Mouse (Mus musculus) heart, adult 2 months (tissue): Measurements from ENCODE around the gene Sfrp4. TPM values are rescaled to one million over a fixed set of nuclear protein-coding genes. Genes with fewer than 3 reads are reported as not detected.
"Not testable (repeated sequence)": the region's sequence is repeated elsewhere in the genome, so short reads cannot be mapped to it uniquely, and the experiment has no call there.

ENCODE experiments used
- DNase-seq, 2 experiments: peaks; one replicate each; pipeline ENCODE4 v3.0.0; 2021
- H3K27ac ChIP-seq: fragments of 200-600 bp; 2 replicates; pipeline ENCODE4 v1.8.1; 2022
- H3K27me3 ChIP-seq: fragments of 200-500 bp; 2 replicates; pipeline ENCODE4 v1.6.1; 2012; ENCODE audit warnings: mild to moderate bottlenecking, low read length, inconsistent platforms, mixed read lengths; ENCODE audit not compliant: control insufficient read depth, insufficient read depth
- H3K36me3 ChIP-seq: fragments of 200-500 bp; 2 replicates; pipeline ENCODE4 v1.6.1; 2012; ENCODE audit warnings: low read length, inconsistent platforms; ENCODE audit not compliant: control insufficient read depth, insufficient read depth
- H3K4me1 ChIP-seq: fragments of 200-500 bp; 2 replicates; pipeline ENCODE4 v1.6.1; 2011; ENCODE audit warnings: low read length; ENCODE audit not compliant: control insufficient read depth, insufficient read depth
- H3K4me3 ChIP-seq: fragments of 200-600 bp; 2 replicates; pipeline ENCODE4 v1.8.1; 2022
- H3K79me2 ChIP-seq: fragments of 200-500 bp; replicated peaks from 2 replicates; pipeline ENCODE4 v1.6.1; 2012; ENCODE audit warnings: mild to moderate bottlenecking, inconsistent platforms, low read length, moderate library complexity, mixed read lengths; ENCODE audit not compliant: control insufficient read depth, insufficient read depth
- H3K9ac ChIP-seq: fragments of 200-500 bp; 2 replicates; pipeline ENCODE4 v1.6.1; 2012; ENCODE audit warnings: low read depth, mild to moderate bottlenecking, control low read depth, inconsistent platforms, low read length, mixed read lengths
- CTCF ChIP-seq: fragments of 200-600 bp; IDR thresholded peaks from 2 replicates; pipeline ENCODE4 v1.8.1; 2022; ENCODE audit warnings: antibody characterized with exemption, mild to moderate bottlenecking, moderate library complexity
- EP300 ChIP-seq: fragments of 200-500 bp; IDR thresholded peaks from 2 replicates; pipeline ENCODE4 v1.6.1; 2011; ENCODE audit warnings: low read depth, low read length, control low read depth; ENCODE audit not compliant: insufficient read depth
- POLR2A ChIP-seq: fragments of 200-500 bp; IDR thresholded peaks from 2 replicates; pipeline ENCODE4 v1.6.1; 2011; ENCODE audit warnings: mild to moderate bottlenecking, low read depth, low read length, control low read depth; ENCODE audit not compliant: insufficient read depth
- WGBS: fragments of 180-500 bp; shearing (Covaris S2); methylation state at CpG from one replicate; pipeline ENCODE4 v1.1.7; 2018; 5-methylcytosine and 5-hydroxymethylcytosine counted together
- intact Hi-C: fragments of 180-260 bp; cut with DNase I; formaldehyde crosslinking; loops from one replicate; pipeline ENCODE4 v1.15.1; 2025
- long read RNA-seq: library from polyadenylated mRNA; stranded (forward); transcript quantifications from one replicate; pipeline ENCODE4 v2.0.0, GENCODE M21; 2021
- polyA plus RNA-seq: library from polyadenylated mRNA; depleted of rRNA; stranded (reverse); fragments of >200 nt; gene quantifications from 2 replicates; pipeline ENCODE4 v1.2.3, GENCODE M21; 2012; rRNA removed
- total RNA-seq, 2 experiments: library from RNA; stranded (reverse); gene quantifications; 2 replicates each; pipeline ENCODE4 v1.2.3; 2021

Gene Sfrp4
- total RNA-seq (under 1 TPM; 0.31 to 0.32 TPM), polyA plus RNA-seq (1.1 and 1.3 TPM in 2 replicates)
- long read RNA-seq = 0 reads

GRCm38 (mm10) chr13:19622573-19623227 lies at the start of gene Sfrp4:
Gene Sfrp4, plus strand, starts transcription at chr13:19623104.
- peaks cover 4% of the 10 kb centered on the region; the same call in 1 of the 2 replicates for H3K4me1 ChIP-seq
- H3K36me3 ChIP-seq = no peaks in the 10 kb centered on the region
- H3K27ac ChIP-seq = no peak within 1 kb of the TSS
- intact Hi-C loops = no loop called here
- peaks cover 3% of the 10 kb centered on the region; the same call in 1 of the 2 replicates for H3K27me3 ChIP-seq
- peak; percentile 45 to 60 for DNase-seq
- peak within 1 kb of the TSS; percentile 40 for H3K4me3 ChIP-seq
- WGBS = 5% methylated on average over 25 of the region's 25 CpGs
- peak within 1 kb of the TSS; percentile 28; the same call in 1 of the 2 replicates for H3K9ac ChIP-seq
- no peaks in the 10 kb centered on the region for H3K79me2 ChIP-seq
- no peak for TF ChIP-seq POLR2A
- TF ChIP-seq CTCF = peak; percentile 49
- no peak for TF ChIP-seq EP300

GRCm38 (mm10) chr13:19574723-19575122 lies 48.2 kb upstream of the Sfrp4 start:
- DNase-seq, H3K79me2 ChIP-seq, H3K4me1 ChIP-seq, H3K9ac ChIP-seq, H3K27ac ChIP-seq, H3K36me3 ChIP-seq, H3K27me3 ChIP-seq, H3K4me3 ChIP-seq, intact Hi-C loops: not testable (repeated sequence)
- 87% methylated on average over 2 of the region's 2 CpGs for WGBS

- Histone ChIP-seq H3K79me2 (no peaks in the 10 kb centered on the region), H3K27me3 (no peaks in the 10 kb centered on the region), H3K27ac (no peak overlapping the region), H3K36me3 (no peaks in the 10 kb centered on the region), H3K9ac (no peak overlapping the region), H3K4me3 (no peak overlapping the region), H3K4me1 (no peaks in the 10 kb centered on the region)
- TF ChIP-seq CTCF (no peak), POLR2A (no peak), EP300 (no peak)
- intact Hi-C loops = no loop called here
- no peak for DNase-seq
- WGBS = 75% methylated on average over 3 of the region's 3 CpGs
Observed at GRCm38 (mm10) chr13:19575947-19576346, 47.0 kb upstream of the Sfrp4 start.

GRCm38 (mm10) chr13:19590996-19591759 lies 31.7 kb upstream of the Sfrp4 start:
- no peaks in the 10 kb centered on the region for H3K27me3 ChIP-seq
- no peaks in the 10 kb centered on the region for H3K36me3 ChIP-seq
- no peaks in the 10 kb centered on the region for H3K4me1 ChIP-seq
- no peaks in the 10 kb centered on the region for H3K79me2 ChIP-seq
- H3K4me3 ChIP-seq = no peak overlapping the region
- H3K9ac ChIP-seq = no peak overlapping the region
- no peak overlapping the region for H3K27ac ChIP-seq
- no peak for DNase-seq
- intact Hi-C loops = no loop called here
- 86% methylated on average over 3 of the region's 3 CpGs for WGBS
- TF ChIP-seq CTCF (no peak), POLR2A (no peak), EP300 (no peak)

- H3K36me3 ChIP-seq = no peaks in the 10 kb centered on the region
- no peaks in the 10 kb centered on the region for H3K79me2 ChIP-seq
- DNase-seq = no peak
- intact Hi-C loops = no loop called here
- 94% methylated on average over 1 of the region's 1 CpGs for WGBS
- H3K27me3 ChIP-seq = no peaks in the 10 kb centered on the region
- H3K4me1 ChIP-seq = no peaks in the 10 kb centered on the region
- no peak overlapping the region for H3K9ac ChIP-seq
- TF ChIP-seq POLR2A (no peak), EP300 (no peak), CTCF (no peak)
- H3K4me3 ChIP-seq = no peak overlapping the region
- H3K27ac ChIP-seq = no peak overlapping the region
Observed at GRCm38 (mm10) chr13:19595141-19595540, 27.8 kb upstream of the Sfrp4 start.

- H3K27ac ChIP-seq = no peak overlapping the region
- intact Hi-C loops = no loop called here
- 69% methylated on average over 6 of the region's 6 CpGs for WGBS
- no peaks in the 10 kb centered on the region for H3K36me3 ChIP-seq
- no peaks in the 10 kb centered on the region for H3K4me1 ChIP-seq
- TF ChIP-seq EP300 = no peak
- no peak for TF ChIP-seq CTCF
- no peak for TF ChIP-seq POLR2A
- H3K4me3 ChIP-seq = no peak overlapping the region
- no peaks in the 10 kb centered on the region for H3K79me2 ChIP-seq
- H3K9ac ChIP-seq = no peak overlapping the region
- no peak for DNase-seq
- no peaks in the 10 kb centered on the region for H3K27me3 ChIP-seq
Observed at GRCm38 (mm10) chr13:19599242-19599641, 23.7 kb upstream of the Sfrp4 start.
